Mouse (Mus musculus): ENCODE measurements around the gene Gm16442. TPM values are rescaled to one million over a fixed set of nuclear protein-coding genes. Genes with fewer than 3 reads are reported as not detected.
"Not testable (repeated sequence)": the region's sequence is repeated elsewhere in the genome, so short reads cannot be mapped to it uniquely, and the experiment has no call there.

The Gm16442 gene
- total RNA-seq (2021) = not detected
- long read RNA-seq, experiment 1 = 0 reads
- long read RNA-seq, experiment 2 = 0 reads

GRCm38 (mm10) chr7:20122479-20122878 is at the start of gene Gm16442:
Gene Gm16442 (minus strand): TSS chr7:20122579.
- not testable (repeated sequence) for DNase-seq

GRCm38 (mm10) chr7:20168277-20168676 is 45.9 kb upstream of the Gm16442 start, which contains the start of gene Vmn1r94:
Gene Vmn1r94 (minus strand): TSS chr7:20168377.
- DNase-seq = not testable (repeated sequence)

DNA sequence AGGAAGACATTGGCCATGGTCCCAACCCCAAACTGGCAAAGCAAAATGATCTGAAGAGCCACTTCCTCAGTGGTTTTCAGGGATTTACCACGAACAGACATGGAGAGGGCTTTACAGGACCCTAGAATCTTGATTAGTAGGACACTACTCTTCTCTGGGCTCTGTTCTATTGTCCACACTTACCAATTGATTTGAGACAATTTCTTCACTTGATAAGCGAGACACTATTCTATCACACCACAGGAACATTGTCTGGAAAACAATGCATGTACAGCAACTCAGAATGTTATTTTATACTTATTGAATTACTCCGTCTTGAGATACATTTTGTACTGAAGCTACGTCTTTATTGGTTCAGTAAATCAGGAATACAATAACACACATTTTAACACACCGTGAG is 16.6 kb upstream of the Gm16442 start, which contains the start of gene Vmn1r93:
Vmn1r93 (minus strand) TSS at position 101 of the 400 bp plus-strand sequence.
- DNase-seq = not testable (repeated sequence)

DNA sequence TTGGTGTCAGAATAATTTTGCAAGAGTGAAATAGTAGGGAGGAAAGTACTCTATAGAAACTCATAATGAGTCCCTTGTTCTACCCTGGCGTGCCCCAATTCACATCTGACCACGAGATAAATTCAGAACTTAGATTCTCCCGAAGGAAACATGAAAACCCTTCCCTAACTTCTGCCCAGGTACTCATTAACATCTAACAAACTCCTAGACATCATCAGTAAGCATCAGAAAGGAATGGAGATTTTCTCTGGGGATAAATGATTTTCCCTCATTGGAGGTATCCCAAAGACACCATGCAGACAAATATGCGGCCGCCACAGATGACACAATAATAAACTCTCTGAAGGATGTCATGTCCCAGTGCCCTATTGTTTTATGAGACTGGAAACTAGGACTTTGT is 23.0 kb downstream of the Gm16442 start, which contains the start of gene Vmn1r91:
Vmn1r91 (plus strand) TSS at position 301 of the 400 bp plus-strand sequence.
- DNase-seq = not testable (repeated sequence)

GRCm38 (mm10) chr7:20078118-20078517 is 44.3 kb downstream of the Gm16442 start:
- not testable (repeated sequence) for DNase-seq

Other genes with a start within 250 kb of the Gm16442 start
- not detected for gene Ceacam19, start 234.6 kb downstream of the Gm16442 start, total RNA-seq (2021)
- 10 to 100 TPM; 10.7 to 15.3 TPM for gene Pvr, start 201.4 kb downstream of the Gm16442 start, total RNA-seq (2021)
- not detected for gene Igsf23, start 171.8 kb downstream of the Gm16442 start, total RNA-seq (2021)
- not detected for gene Ceacam20, start 157.2 kb downstream of the Gm16442 start, total RNA-seq (2021)
- not detected for gene Nlrp9b, start 131.1 kb downstream of the Gm16442 start, total RNA-seq (2021)
- not detected for gene Vmn1r91, start 22.9 kb downstream of the Gm16442 start, total RNA-seq (2021)
- gene Vmn1r93, start 16.5 kb upstream of the Gm16442 start, total RNA-seq (2021) = not detected
- not detected for gene Vmn1r94, start 45.8 kb upstream of the Gm16442 start, total RNA-seq (2021)
- gene Vmn1r95, start 71.1 kb upstream of the Gm16442 start, total RNA-seq (2021) = not detected
- gene Gm6164, start 83.0 kb upstream of the Gm16442 start, total RNA-seq (2021) = not detected
- gene Gm4498, start 111.2 kb upstream of the Gm16442 start, total RNA-seq (2021) = not detected
- gene Gm5890, start 140.3 kb upstream of the Gm16442 start, total RNA-seq (2021) = not detected
- gene Gm4133, start 211.5 kb upstream of the Gm16442 start, total RNA-seq (2021) = not detected

All from gastrocnemius, postnatal 10 days (tissue).